Mouse (Mus musculus) cerebellum, adult 2 months (tissue): ENCODE data around the gene Dph5.

ENCODE experiments used
- CTCF ChIP-seq: fragments of 200-500 bp; IDR thresholded peaks from 2 replicates; pipeline ENCODE4 v1.5.1; 2011; ENCODE audit warnings: low read depth, mild to moderate bottlenecking, control low read depth, low read length, moderate library complexity, borderline replicate concordance; ENCODE audit not compliant: insufficient read depth
- POLR2A ChIP-seq: fragments of 200-500 bp; IDR thresholded peaks from 2 replicates; pipeline ENCODE4 v1.6.1; 2011; ENCODE audit warnings: low read length, control low read depth, borderline replicate concordance; ENCODE audit not compliant: insufficient read depth

GRCm38 (mm10) chr3:115857436-115857835 lies 30.2 kb upstream of the Dph5 start:
- TF ChIP-seq POLR2A (no peak), CTCF (no peak)
